Mouse (Mus musculus) liver, adult (tissue): ENCODE measurements around the gene Fgd2.

Source experiments
- GATA4 ChIP-seq: IDR thresholded peaks from 2 replicates; pipeline ENCODE4 v1.6.1; 2014; ENCODE audit warnings: mild to moderate bottlenecking, low read length; ENCODE audit not compliant: insufficient replicate concordance

Fgd2 gene

GRCm38 (mm10) chr17:29418758-29419380 lies 58.2 kb downstream of the Fgd2 start:
- no peak for TF ChIP-seq GATA4

GRCm38 (mm10) chr17:29419976-29420739 lies 59.4 kb downstream of the Fgd2 start:
- peak; percentile 91 for TF ChIP-seq GATA4

- no peak for TF ChIP-seq GATA4
Measured at GRCm38 (mm10) chr17:29421319-29421718, 60.6 kb downstream of the Fgd2 start.

GRCm38 (mm10) chr17:29422337-29422736 lies 61.6 kb downstream of the Fgd2 start:
- no peak for TF ChIP-seq GATA4

- TF ChIP-seq GATA4 = peak; percentile 98
Measured at GRCm38 (mm10) chr17:29422912-29423504, 62.3 kb downstream of the Fgd2 start.

GRCm38 (mm10) chr17:29423991-29424390 lies 63.3 kb downstream of the Fgd2 start:
- no peak for TF ChIP-seq GATA4

GRCm38 (mm10) chr17:29425345-29425744 lies 64.6 kb downstream of the Fgd2 start:
- TF ChIP-seq GATA4 = no peak

- TF ChIP-seq GATA4 = no peak
Measured at GRCm38 (mm10) chr17:29428213-29428612, 67.5 kb downstream of the Fgd2 start.

GRCm38 (mm10) chr17:29428826-29429225 lies 68.1 kb downstream of the Fgd2 start:
- TF ChIP-seq GATA4 = no peak
